Mouse (Mus musculus) lung, postnatal 10 days (tissue): ENCODE results near the gene Glra1.
"Not testable (repeated sequence)": the region's sequence is repeated elsewhere in the genome, so short reads cannot be mapped to it uniquely, and the experiment has no call there.

Experiments
- DNase-seq: peaks from one replicate; pipeline ENCODE4 v3.0.0; 2021

Glra1 gene

GRCm38 (mm10) chr11:55607808-55608523 lies at the start of gene Glra1:
Gene Glra1 (minus strand): TSS chr11:55608198.
- DNase-seq = peak; percentile 78

DNA sequence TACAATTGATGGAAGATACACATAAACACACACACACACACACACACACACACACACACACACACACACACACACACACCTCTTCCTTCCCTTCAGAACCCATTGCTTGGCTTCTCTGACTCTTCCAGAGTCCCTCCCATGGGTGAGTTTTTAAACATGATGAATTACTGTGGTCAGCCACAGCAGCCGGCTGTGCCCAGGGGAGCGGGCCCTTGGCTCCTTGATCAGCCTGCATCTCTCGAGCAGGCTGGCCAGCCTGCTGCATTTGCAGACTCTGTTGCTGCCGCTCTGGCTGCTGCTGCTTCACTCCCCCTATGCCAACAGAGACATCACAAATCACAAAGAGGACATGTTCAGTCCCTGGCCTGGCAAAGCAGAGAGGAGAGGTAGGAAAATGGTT lies 29.0 kb upstream of the Glra1 start:
- DNase-seq = no peak

DNA sequence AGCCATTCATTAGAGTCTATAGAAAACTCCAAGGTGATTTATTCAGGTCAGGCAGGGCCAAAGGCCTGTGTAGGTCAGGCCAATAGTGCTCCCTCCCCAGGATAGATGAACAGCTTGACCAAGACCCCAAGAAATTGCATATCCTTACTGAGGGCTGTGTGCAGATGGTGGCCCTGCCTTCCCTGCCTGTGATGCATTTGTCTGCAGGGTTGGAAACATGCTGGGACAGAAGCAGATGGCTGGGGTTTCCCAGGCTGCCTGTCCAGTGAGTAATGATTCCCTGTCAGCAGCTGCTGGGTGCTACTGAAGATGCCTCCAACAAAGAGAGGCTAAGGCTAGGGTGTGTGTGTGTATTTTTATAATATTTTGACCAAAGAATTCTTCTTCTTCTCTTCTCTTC lies 25.9 kb upstream of the Glra1 start:
- no peak for DNase-seq

GRCm38 (mm10) chr11:55614631-55615030 lies 6.6 kb upstream of the Glra1 start:
- not testable (repeated sequence) for DNase-seq

GRCm38 (mm10) chr11:55608524-55608920 lies 524 bp upstream of the Glra1 start:
- DNase-seq = no peak

DNA sequence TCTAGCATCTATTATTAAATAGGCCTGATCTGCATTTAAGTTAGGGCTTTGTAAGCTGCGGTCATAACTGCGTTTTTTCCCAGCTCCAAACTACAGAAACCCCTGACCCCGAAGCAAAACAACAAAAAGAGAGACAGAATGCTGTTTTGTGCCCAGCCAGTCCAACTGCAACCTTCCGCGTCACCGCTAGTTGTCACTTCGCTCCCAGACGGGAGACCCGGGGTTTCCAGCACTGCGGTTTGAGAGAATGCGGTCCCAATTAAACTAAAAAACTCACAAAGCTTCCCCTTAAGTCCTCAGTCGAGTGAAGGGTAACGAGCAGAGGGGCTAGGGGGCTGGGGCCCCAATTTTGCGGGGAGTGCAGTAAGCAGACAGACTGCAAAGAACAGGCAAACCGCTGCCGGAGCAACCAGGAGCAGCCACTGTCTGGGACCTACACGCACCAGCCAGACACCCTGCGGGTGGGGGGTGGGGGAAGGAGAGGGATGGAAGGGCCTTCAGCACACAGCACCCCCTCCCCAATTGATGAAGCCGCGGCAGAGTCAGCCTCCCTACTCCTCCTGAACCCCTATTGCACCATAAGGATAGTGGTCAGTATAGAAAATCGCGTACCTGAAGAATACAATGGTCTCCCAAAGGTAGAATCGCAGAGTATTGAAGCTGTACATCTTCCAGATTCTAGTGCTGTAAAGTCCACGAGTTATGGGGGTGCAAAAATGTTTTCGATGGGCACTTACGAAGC lies 761 bp downstream of the Glra1 start:
- DNase-seq = no peak

DNA sequence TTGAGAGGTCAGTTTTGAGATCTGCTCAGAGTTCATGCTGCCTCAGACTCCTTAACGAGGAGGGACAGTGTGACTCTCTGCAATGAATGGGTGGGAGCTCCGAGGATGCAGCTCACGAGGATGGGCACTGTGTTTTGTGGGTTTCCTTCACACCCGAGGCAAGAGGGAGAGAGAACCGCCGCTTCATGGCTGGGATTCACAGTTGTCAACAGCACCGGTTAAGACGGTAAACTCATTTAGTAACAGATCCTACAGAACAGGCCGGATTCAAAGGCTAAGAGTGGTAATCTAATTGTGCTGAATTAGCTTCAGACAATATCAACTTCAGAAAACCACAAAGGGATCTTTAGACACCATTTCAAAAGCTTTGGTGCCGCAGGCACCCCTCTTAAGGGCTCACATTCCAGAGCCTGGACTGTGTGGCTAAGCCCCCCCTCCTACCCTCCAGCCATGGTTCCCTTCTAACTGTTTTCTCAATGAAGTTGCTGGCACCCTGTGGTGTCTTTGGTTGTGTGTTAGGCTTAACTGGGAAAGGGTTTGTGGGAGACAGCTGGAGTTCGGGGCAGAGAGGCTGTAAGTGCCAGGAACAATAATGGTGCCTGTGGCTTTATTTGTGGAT lies 6.4 kb downstream of the Glra1 start:
- DNase-seq = no peak

DNA sequence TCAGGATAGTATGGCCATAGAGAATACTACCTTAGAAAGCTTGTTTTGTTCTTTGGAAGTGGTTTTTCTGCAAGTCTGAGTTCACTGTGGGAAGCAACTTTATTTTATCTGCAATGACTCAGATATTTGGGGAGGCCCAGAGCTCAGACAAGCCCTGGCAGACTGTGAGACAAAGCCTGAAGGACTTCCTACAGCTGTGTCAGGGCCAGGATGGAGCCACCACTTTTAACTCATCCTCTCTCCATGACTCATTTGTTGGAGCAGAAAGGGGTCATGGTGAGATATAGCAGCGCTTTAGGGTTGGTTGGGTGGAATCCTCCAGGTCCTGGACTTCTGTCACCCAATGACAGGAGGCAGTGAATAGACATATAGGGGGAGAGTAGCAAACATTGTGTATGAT lies 12.3 kb downstream of the Glra1 start:
- no peak for DNase-seq

- no peak for DNase-seq
Measured at GRCm38 (mm10) chr11:55594411-55594810, 13.6 kb downstream of the Glra1 start.

- no peak for DNase-seq
Measured at GRCm38 (mm10) chr11:55591194-55591593, 16.8 kb downstream of the Glra1 start.

GRCm38 (mm10) chr11:55589376-55590167 lies 18.4 kb downstream of the Glra1 start:
- no peak for DNase-seq

DNA sequence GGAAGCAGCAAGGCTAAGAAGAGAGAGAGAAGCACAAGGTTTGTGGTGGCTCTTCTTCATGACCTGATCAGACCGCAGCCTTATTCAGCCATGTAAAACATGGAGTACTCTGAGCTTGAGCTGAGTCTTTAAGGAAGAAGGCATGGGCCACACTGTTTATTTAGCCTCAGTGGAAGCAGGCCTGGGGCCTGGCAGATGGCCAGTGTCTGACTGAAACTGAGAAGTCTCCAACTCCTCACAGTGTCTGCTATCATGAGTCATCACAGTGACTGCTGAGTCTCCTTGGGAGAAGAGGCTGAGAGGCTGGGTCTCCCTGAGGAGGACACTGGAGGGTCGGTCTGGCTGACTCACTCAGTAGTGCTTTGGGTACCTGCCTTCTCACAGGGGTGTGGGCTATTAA lies 33.6 kb downstream of the Glra1 start:
- peak; percentile 2 for DNase-seq

GRCm38 (mm10) chr11:55571144-55571543 lies 36.9 kb downstream of the Glra1 start:
- DNase-seq = no peak

- DNase-seq = no peak
Measured at GRCm38 (mm10) chr11:55566309-55567099, 41.5 kb downstream of the Glra1 start.

GRCm38 (mm10) chr11:55545690-55546089 lies 62.3 kb downstream of the Glra1 start:
- DNase-seq = no peak

GRCm38 (mm10) chr11:55542671-55543070 lies 65.3 kb downstream of the Glra1 start:
- DNase-seq = no peak

- no peak for DNase-seq
Measured at GRCm38 (mm10) chr11:55542128-55542527, 65.9 kb downstream of the Glra1 start.

GRCm38 (mm10) chr11:55534766-55535165 lies 73.2 kb downstream of the Glra1 start:
- no peak for DNase-seq

DNA sequence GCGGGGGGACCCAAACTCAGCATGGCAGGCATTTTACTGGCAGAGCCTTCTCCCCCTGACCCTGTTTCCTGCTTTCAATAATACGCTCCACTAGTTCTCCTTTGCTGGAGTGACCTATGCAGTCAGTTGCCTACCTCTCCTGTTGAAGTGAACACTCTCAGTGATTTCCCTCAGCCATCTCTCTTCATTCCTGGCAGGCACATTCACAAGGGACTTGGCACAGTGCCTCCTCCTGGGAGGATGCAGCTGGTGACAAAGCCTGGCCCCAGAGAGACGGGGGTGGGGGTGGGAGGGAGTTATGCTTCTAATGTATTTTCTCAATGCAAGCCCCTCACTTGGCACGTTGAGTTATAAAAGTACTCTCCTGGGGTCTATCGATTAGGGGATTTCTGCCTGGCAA lies 74.6 kb downstream of the Glra1 start:
- peak; percentile 38 for DNase-seq

DNA sequence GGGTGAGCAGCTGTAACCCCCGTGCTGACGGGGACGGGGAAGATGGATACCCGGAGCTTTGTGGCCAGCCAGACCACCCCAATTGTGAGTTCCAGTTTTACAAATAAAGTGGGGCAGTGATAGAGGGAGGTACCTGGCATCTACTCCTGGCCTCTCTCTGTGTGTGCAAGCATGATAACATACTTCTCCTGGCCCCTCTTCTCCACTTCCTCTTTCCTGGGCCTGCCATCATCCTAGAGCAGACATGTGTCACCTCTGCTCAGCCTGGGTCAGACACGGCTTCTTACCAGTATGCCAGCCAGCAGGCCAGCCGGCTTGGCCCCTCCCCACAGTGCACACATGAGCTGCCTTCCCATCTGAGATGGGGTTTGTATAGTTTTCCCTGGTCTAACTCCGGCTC lies 77.3 kb downstream of the Glra1 start:
- DNase-seq = no peak

DNA sequence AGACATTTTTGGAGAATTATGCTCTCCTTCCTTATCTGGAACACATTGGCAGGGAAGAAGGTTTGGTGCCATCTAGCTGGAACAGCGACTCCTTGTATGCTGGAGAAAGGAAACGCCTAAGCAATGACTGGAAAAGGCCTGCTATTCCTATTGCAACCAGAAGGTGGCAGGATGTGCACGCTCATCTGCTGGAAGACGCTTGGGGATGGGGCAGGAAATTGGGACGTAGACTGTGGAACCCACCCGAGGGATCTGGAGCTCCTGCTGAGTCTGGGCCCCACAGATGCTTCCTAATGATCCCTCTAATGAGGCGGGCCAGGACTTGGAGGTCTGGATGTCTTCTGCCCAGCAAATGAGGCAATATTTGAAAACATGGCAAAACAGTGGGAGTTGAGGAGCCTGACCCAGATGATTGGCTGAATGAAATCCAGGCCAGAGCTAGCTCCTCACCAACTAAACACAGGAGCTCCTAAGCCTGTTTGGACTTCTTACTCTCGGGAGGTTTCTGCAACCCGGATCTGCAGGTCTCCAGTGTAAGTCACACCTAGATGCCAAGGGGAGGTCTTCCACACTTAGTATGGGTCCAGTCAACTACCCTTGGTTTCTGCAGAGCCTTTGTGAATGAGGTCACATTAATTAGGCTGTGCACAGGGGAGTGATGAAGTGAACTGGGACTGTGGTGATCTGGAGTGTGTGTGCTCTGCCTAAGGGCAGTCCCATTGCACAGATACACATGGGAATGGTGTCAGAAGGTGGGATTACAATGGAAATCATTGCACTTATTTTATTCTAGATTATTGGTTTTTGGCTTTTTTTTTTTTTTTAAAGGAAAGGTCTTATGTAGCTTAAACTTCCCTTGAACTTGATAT lies 89.0 kb downstream of the Glra1 start:
- DNase-seq = peak; percentile 72
